Mouse (Mus musculus): ENCODE results near the gene Krt77. TPM values are rescaled to one million over a fixed set of nuclear protein-coding genes. Genes with fewer than 3 reads are reported as not detected.

The Krt77 gene
- polyA plus RNA-seq, 1 experiment = not detected

GRCm38 (mm10) chr15:101854294-101854693, 15.2 kb downstream of the Krt77 start:
- H3K27me3 ChIP-seq (ENCODE audit: control insufficient read depth, insufficient read depth, insufficient read length) = peaks cover 76% of the 10 kb centered on the region
- no peaks in the 10 kb centered on the region for H3K36me3 ChIP-seq (ENCODE audit: control insufficient read depth, insufficient read depth)
- TF ChIP-seq USF1 (IDR thresholded peaks at IDR 0.05; ENCODE audit: low read depth) (no peak), MAX (IDR thresholded peaks at IDR 0.05) (no peak), MYOG (IDR thresholded peaks at IDR 0.05; ENCODE audit: control insufficient read depth, extremely low read depth, insufficient read length) (no peak), FOSL1 (IDR thresholded peaks at IDR 0.05; ENCODE audit: insufficient read depth, low read length, poor library complexity, severe bottlenecking) (no peak), CEBPB (IDR thresholded peaks at IDR 0.05; ENCODE audit: low read depth) (no peak), MYOD1 (IDR thresholded peaks at IDR 0.05; ENCODE audit: control insufficient read depth, insufficient read length, low read depth) (no peak), CTCF (IDR thresholded peaks at IDR 0.05; ENCODE audit: control insufficient read depth, insufficient read depth, insufficient read length) (no peak)
- H3ac ChIP-seq (ENCODE audit: control insufficient read depth, insufficient read length, low read depth) = no peak overlapping the region
- H3K79me2 ChIP-seq (ENCODE audit: control insufficient read depth, insufficient read depth) = no peaks in the 10 kb centered on the region
- no peaks in the 10 kb centered on the region for H3K79me3 ChIP-seq (ENCODE audit: low read depth)
- no peak overlapping the region for H3K4me3 ChIP-seq (ENCODE audit: insufficient read depth, poor library complexity, severe bottlenecking)

- H3K79me2 ChIP-seq (ENCODE audit: control insufficient read depth, insufficient read depth) = no peaks in the 10 kb centered on the region
- no peaks in the 10 kb centered on the region for H3K36me3 ChIP-seq (ENCODE audit: control insufficient read depth, insufficient read depth)
- no peak overlapping the region for H3K4me3 ChIP-seq (ENCODE audit: insufficient read depth, poor library complexity, severe bottlenecking)
- H3ac ChIP-seq (ENCODE audit: control insufficient read depth, insufficient read length, low read depth) = no peak overlapping the region
- peaks cover 78% of the 10 kb centered on the region for H3K27me3 ChIP-seq (ENCODE audit: control insufficient read depth, insufficient read depth, insufficient read length)
- TF ChIP-seq MAX (IDR thresholded peaks at IDR 0.05) (no peak), MYOG (IDR thresholded peaks at IDR 0.05; ENCODE audit: control insufficient read depth, extremely low read depth, insufficient read length) (no peak), USF1 (IDR thresholded peaks at IDR 0.05; ENCODE audit: low read depth) (no peak), FOSL1 (IDR thresholded peaks at IDR 0.05; ENCODE audit: insufficient read depth, low read length, poor library complexity, severe bottlenecking) (no peak), CTCF (IDR thresholded peaks at IDR 0.05; ENCODE audit: control insufficient read depth, insufficient read depth, insufficient read length) (no peak), MYOD1 (IDR thresholded peaks at IDR 0.05; ENCODE audit: control insufficient read depth, insufficient read length, low read depth) (no peak), CEBPB (IDR thresholded peaks at IDR 0.05; ENCODE audit: low read depth) (no peak)
- no peaks in the 10 kb centered on the region for H3K79me3 ChIP-seq (ENCODE audit: low read depth)
Measured at GRCm38 (mm10) chr15:101852571-101852970, 16.9 kb downstream of the Krt77 start.

- H3K79me2 ChIP-seq (ENCODE audit: control insufficient read depth, insufficient read depth) = no peaks in the 10 kb centered on the region
- H3K4me3 ChIP-seq (ENCODE audit: insufficient read depth, poor library complexity, severe bottlenecking) = no peak within 1 kb of the TSS
- TF ChIP-seq FOSL1 (IDR thresholded peaks at IDR 0.05; ENCODE audit: insufficient read depth, low read length, poor library complexity, severe bottlenecking) = no peak
- TF ChIP-seq CTCF (IDR thresholded peaks at IDR 0.05; ENCODE audit: control insufficient read depth, insufficient read depth, insufficient read length) = no peak
- no peak for TF ChIP-seq USF1 (IDR thresholded peaks at IDR 0.05; ENCODE audit: low read depth)
- no peak for TF ChIP-seq MAX (IDR thresholded peaks at IDR 0.05)
- TF ChIP-seq MYOD1 (IDR thresholded peaks at IDR 0.05; ENCODE audit: control insufficient read depth, insufficient read length, low read depth) = no peak
- TF ChIP-seq MYOG (IDR thresholded peaks at IDR 0.05; ENCODE audit: control insufficient read depth, extremely low read depth, insufficient read length) = no peak
- no peak for TF ChIP-seq CEBPB (IDR thresholded peaks at IDR 0.05; ENCODE audit: low read depth)
- H3K79me3 ChIP-seq (ENCODE audit: low read depth) = no peaks in the 10 kb centered on the region
- H3ac ChIP-seq (ENCODE audit: control insufficient read depth, insufficient read length, low read depth) = no peak within 1 kb of the TSS
- peaks cover 86% of the 10 kb centered on the region for H3K27me3 ChIP-seq (ENCODE audit: control insufficient read depth, insufficient read depth, insufficient read length)
- no peaks in the 10 kb centered on the region for H3K36me3 ChIP-seq (ENCODE audit: control insufficient read depth, insufficient read depth)
Measured at GRCm38 (mm10) chr15:101850694-101851093, 18.8 kb downstream of the Krt77 start, which contains the start of gene Krt1. TSS of gene Krt1 (minus strand) at chr15:101850794.

- no peak for TF ChIP-seq FOSL1 (IDR thresholded peaks at IDR 0.05; ENCODE audit: insufficient read depth, low read length, poor library complexity, severe bottlenecking)
- TF ChIP-seq CEBPB (IDR thresholded peaks at IDR 0.05; ENCODE audit: low read depth) = no peak
- no peak for TF ChIP-seq MYOD1 (IDR thresholded peaks at IDR 0.05; ENCODE audit: control insufficient read depth, insufficient read length, low read depth)
- TF ChIP-seq MYOG (IDR thresholded peaks at IDR 0.05; ENCODE audit: control insufficient read depth, extremely low read depth, insufficient read length) = no peak
- TF ChIP-seq CTCF (IDR thresholded peaks at IDR 0.05; ENCODE audit: control insufficient read depth, insufficient read depth, insufficient read length) = no peak
- TF ChIP-seq USF1 (IDR thresholded peaks at IDR 0.05; ENCODE audit: low read depth) = no peak
- TF ChIP-seq MAX (IDR thresholded peaks at IDR 0.05) = no peak
- H3K79me2 ChIP-seq (ENCODE audit: control insufficient read depth, insufficient read depth) = no peaks in the 10 kb centered on the region
- no peak overlapping the region for H3K4me3 ChIP-seq (ENCODE audit: insufficient read depth, poor library complexity, severe bottlenecking)
- peaks cover 72% of the 10 kb centered on the region for H3K27me3 ChIP-seq (ENCODE audit: control insufficient read depth, insufficient read depth, insufficient read length)
- no peaks in the 10 kb centered on the region for H3K36me3 ChIP-seq (ENCODE audit: control insufficient read depth, insufficient read depth)
- no peaks in the 10 kb centered on the region for H3K79me3 ChIP-seq (ENCODE audit: low read depth)
- no peak overlapping the region for H3ac ChIP-seq (ENCODE audit: control insufficient read depth, insufficient read length, low read depth)
Measured at GRCm38 (mm10) chr15:101845971-101846403, 23.5 kb downstream of the Krt77 start.

- TF ChIP-seq CEBPB (IDR thresholded peaks at IDR 0.05; ENCODE audit: low read depth) (no peak), MYOD1 (IDR thresholded peaks at IDR 0.05; ENCODE audit: control insufficient read depth, insufficient read length, low read depth) (no peak), USF1 (IDR thresholded peaks at IDR 0.05; ENCODE audit: low read depth) (no peak), FOSL1 (IDR thresholded peaks at IDR 0.05; ENCODE audit: insufficient read depth, low read length, poor library complexity, severe bottlenecking) (no peak), MAX (IDR thresholded peaks at IDR 0.05) (no peak), MYOG (IDR thresholded peaks at IDR 0.05; ENCODE audit: control insufficient read depth, extremely low read depth, insufficient read length) (no peak), CTCF (IDR thresholded peaks at IDR 0.05; ENCODE audit: control insufficient read depth, insufficient read depth, insufficient read length) (no peak)
- Histone ChIP-seq H3K36me3 (ENCODE audit: control insufficient read depth, insufficient read depth) (no peaks in the 10 kb centered on the region), H3K79me3 (ENCODE audit: low read depth) (no peaks in the 10 kb centered on the region), H3K79me2 (ENCODE audit: control insufficient read depth, insufficient read depth) (no peaks in the 10 kb centered on the region), H3ac (ENCODE audit: control insufficient read depth, insufficient read length, low read depth) (no peak overlapping the region), H3K4me3 (ENCODE audit: insufficient read depth, poor library complexity, severe bottlenecking) (no peak overlapping the region), H3K27me3 (ENCODE audit: control insufficient read depth, insufficient read depth, insufficient read length) (peaks cover 79% of the 10 kb centered on the region)
Measured at GRCm38 (mm10) chr15:101843192-101843591, 26.3 kb downstream of the Krt77 start.

Data from C2C12 (cell line).